Mouse (Mus musculus) testis, postnatal 14 days (tissue): ENCODE measurements at regions not wholly inside any gene's neighbourhood (a gene's known extent, or its start where the extent isn't known, plus 50 kb on each side); places are given as distances from the start of the nearest gene placed in this dataset.

ENCODE experiments used
- DNase-seq: peaks from one replicate; pipeline ENCODE4 v3.0.0; 2021; ENCODE audit warnings: low spot score

- DNase-seq, result no peak
These were observed 182.7 kb upstream of the Prr30 start for GRCm38 (mm10) chr14:101382838-101383237.

- no peak for DNase-seq
These were observed 181.8 kb upstream of the Prr30 start for GRCm38 (mm10) chr14:101381943-101382342.

GRCm38 (mm10) chr14:101379663-101380006 is 179.5 kb upstream of the Prr30 start:
- no peak for DNase-seq

GRCm38 (mm10) chr14:101378965-101379662 is 179.0 kb upstream of the Prr30 start:
- DNase-seq, result peak; percentile 62

GRCm38 (mm10) chr14:101378545-101378944 is 178.4 kb upstream of the Prr30 start:
- no peak for DNase-seq

DNA sequence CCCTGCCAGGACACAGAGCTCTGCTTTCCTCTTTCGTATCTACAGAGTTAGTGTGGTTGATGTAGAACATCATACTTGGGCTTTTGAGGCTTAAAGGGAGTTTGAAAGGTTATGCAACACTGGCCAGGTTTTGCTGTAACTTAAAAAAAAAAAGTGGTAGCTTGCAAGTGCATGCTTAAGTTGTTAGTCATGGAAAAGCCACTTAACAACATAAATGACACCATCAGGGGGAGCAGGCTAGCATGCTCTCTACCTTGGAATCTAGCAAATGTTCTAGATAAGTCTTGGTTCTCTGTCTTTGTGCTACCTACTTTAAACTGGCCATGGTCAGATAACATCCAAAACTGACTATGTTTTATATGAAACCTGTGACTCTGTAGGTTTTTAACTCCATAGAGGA is 176.6 kb upstream of the Prr30 start:
- no peak for DNase-seq

DNA sequence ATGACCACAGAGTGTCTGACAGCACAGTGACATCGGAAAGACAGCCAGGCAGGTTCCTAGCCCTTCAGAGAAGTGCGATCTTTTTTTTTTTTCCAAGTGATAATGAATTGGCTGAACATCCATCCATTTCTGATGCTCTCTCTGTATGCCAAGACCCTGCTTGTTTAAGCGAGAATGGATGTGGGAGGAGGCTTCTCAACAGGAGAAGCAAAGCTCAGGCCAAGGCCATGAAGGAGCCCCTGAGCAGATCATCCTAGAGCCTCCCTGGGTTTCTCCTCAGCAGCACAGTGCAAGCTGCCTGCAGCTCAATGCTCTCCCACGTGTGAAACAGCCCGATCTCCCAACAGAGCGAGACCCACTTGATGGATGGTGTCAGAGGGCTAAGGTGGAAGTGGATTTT is 175.7 kb upstream of the Prr30 start:
- no peak for DNase-seq

GRCm38 (mm10) chr14:101373864-101374263 is 173.7 kb upstream of the Prr30 start:
- DNase-seq, result no peak

- no peak for DNase-seq
These were observed 159.7 kb upstream of the Prr30 start for GRCm38 (mm10) chr14:101359860-101360259.

DNA sequence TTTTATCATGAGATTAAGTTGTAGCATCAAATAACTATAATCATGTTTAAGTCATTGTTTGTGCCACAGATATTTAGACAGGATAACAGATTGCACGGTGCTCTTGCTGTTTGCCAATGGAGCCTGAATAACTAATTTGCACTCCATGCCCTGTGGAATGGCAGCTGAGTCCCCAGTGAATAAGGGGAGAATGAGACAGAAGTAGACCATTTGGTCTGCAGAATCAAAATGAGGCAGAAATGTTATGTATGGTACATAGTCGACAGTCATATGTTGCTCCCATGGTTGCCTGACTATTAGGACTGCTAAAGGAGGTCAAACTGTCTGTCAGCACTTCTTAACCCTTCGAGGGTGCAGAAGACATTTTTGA is 152.9 kb upstream of the Prr30 start:
- no peak for DNase-seq

GRCm38 (mm10) chr14:101352046-101353008 is 152.2 kb upstream of the Prr30 start:
- DNase-seq, result no peak

- no peak for DNase-seq
These were observed 140.2 kb upstream of the Prr30 start for GRCm38 (mm10) chr14:101340331-101340730.

- DNase-seq, result no peak
These were observed 131.9 kb upstream of the Prr30 start for GRCm38 (mm10) chr14:101332015-101332414.

- no peak for DNase-seq
These were observed 127.3 kb upstream of the Prr30 start for GRCm38 (mm10) chr14:101327421-101327820.

- DNase-seq, result no peak
These were observed 126.4 kb upstream of the Prr30 start for GRCm38 (mm10) chr14:101326477-101326941.

DNA sequence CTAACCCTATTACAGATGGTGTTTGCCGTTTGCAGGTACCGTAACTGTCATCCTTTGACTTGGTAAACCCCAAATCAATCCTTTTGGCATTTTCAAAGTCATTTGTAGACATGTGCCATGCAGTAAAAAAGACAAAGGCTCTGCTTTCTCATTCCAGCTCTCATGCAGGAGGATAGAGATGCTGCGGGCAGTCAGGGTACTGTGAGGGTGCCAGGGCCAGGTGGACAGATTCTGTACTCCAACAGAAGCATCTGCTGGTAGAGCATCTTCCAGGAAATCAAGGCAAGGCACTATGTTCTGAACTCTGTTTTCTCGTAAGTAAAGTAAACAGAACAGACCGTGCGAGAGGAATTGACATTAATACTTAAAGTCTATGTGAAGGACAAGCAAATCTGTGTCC is 123.2 kb upstream of the Prr30 start:
- DNase-seq, result no peak

- DNase-seq, result no peak
These were observed 107.8 kb upstream of the Prr30 start for GRCm38 (mm10) chr14:101307920-101308319.

- no peak for DNase-seq
These were observed 104.4 kb upstream of the Prr30 start for GRCm38 (mm10) chr14:101304487-101305032.

DNA sequence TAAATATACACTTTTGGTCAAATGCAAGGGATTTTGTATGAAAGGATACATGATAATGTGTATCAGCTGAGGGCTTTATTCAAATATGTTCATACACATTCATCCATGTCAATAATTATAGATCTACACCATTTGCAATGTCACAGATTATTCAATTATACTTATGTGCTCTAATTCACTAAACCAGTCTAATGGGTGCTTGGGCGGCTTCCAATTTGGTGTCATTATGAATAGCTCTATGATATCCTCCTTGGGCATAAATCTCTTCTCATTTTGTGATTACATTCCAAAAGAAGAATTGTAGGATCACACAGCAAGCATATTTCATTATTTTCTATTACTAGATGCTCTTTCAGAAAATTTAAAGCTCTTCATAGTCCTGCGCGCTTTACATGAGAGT is 97.7 kb upstream of the Prr30 start:
- no peak for DNase-seq

- DNase-seq, result no peak
These were observed 94.6 kb upstream of the Prr30 start for GRCm38 (mm10) chr14:101294693-101295092.

DNA sequence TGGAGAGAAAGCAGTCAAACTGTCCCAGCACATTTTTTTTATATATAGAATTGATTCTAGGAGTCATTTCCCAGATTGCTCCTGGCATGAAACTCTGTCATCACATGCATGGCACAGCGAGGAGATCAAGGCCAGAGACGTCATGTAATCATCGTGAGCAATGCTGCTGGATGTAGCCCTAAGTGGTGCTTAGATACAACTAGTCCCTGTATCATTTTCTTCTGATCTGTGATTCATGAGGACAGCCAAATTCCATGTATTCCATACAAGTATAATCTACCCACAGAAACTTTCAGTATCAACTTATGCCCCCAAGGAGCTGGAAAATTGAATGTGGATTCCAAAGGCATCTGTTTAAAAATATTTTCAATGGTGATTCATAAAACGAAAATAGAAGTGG is 87.6 kb upstream of the Prr30 start:
- no peak for DNase-seq

DNA sequence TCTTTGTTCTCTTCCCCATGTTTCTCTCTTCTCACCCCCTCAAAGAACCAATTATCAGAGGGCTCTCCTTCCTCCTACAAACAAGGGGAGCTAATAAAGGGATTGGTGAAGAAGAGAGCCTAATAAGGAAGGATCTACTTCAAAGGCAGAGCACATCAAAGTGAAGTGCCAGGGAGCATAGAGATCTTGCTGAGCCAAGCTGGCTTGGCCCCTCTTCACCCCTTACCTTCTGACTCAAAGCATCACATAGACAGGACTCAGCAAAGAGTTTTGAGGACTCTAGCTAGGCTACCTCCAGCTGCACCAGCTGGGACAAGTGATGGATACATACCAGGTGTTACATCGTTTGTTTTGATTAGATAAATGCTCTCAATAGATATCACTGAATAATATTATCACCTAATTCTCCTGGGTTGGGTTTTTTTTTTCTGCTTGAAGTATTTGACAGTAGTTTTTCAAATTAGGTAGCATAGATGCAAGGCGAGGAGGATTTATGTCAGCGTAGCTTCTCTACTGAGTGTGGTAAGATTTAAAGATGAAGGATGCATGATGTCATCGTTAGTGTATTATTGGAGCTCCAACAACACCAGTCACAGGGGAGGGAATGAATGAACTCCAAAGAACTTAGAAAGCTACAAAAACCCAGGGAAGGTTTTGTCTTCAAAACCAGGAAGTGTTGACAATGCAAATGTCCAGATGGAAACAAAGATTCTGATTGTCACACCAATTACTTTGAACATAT is 69.1 kb upstream of the Prr30 start:
- DNase-seq, result no peak
